Mouse (Mus musculus) lung, postnatal 0 days (tissue): ENCODE measurements around the gene Insrr.

Experiments used
- CTCF ChIP-seq: IDR thresholded peaks from 2 replicates; pipeline ENCODE4 v1.5.1; 2016; ENCODE audit warnings: antibody characterized with exemption, mild to moderate bottlenecking
- EP300 ChIP-seq: IDR thresholded peaks from 2 replicates; pipeline ENCODE4 v1.6.1; 2016; ENCODE audit warnings: antibody characterized with exemption, mild to moderate bottlenecking, control low read depth

- TF ChIP-seq CTCF = no peak
- TF ChIP-seq EP300 = no peak
These were observed 1.8 kb upstream of the Insrr start, which contains the start of gene Ntrk1 for GRCm38 (mm10) chr3:87794922-87795325.
